Mouse (Mus musculus) liver, adult (tissue): Measurements from ENCODE around the gene Rictor.

Experiments
- GATA4 ChIP-seq: IDR thresholded peaks from 2 replicates; pipeline ENCODE4 v1.6.1; 2014; ENCODE audit warnings: mild to moderate bottlenecking, low read length; ENCODE audit not compliant: insufficient replicate concordance

The Rictor gene

GRCm38 (mm10) chr15:6792846-6793245 is 84.7 kb downstream of the Rictor start:
- TF ChIP-seq GATA4: no peak

GRCm38 (mm10) chr15:6815807-6816206 is 107.6 kb downstream of the Rictor start:
- no peak for TF ChIP-seq GATA4

GRCm38 (mm10) chr15:6840199-6840598 is 132.0 kb downstream of the Rictor start:
- no peak for TF ChIP-seq GATA4

GRCm38 (mm10) chr15:6849851-6850250 is 141.7 kb downstream of the Rictor start:
- no peak for TF ChIP-seq GATA4
